Mouse (Mus musculus) ES-E14 (cell line): ENCODE data around the gene Stxbp1.

Experiments
- CHD2 ChIP-seq: IDR thresholded peaks from 2 replicates; pipeline ENCODE4 v1.6.1; 2014; ENCODE audit warnings: mild to moderate bottlenecking, low read depth, low read length, inconsistent platforms
- HCFC1 ChIP-seq: IDR thresholded peaks from 2 replicates; pipeline ENCODE4 v1.6.1; 2012; ENCODE audit warnings: low read length, inconsistent platforms, borderline replicate concordance; ENCODE audit not compliant: insufficient read depth
- MAFK ChIP-seq: IDR thresholded peaks from 2 replicates; pipeline ENCODE4 v1.6.1; 2014; ENCODE audit warnings: mild to moderate bottlenecking, low read depth, low read length, inconsistent platforms; ENCODE audit not compliant: insufficient read depth
- ZNF384 ChIP-seq: IDR thresholded peaks from 2 replicates; pipeline ENCODE4 v1.6.1; 2012; ENCODE audit warnings: low read depth, low read length, inconsistent platforms

DNA sequence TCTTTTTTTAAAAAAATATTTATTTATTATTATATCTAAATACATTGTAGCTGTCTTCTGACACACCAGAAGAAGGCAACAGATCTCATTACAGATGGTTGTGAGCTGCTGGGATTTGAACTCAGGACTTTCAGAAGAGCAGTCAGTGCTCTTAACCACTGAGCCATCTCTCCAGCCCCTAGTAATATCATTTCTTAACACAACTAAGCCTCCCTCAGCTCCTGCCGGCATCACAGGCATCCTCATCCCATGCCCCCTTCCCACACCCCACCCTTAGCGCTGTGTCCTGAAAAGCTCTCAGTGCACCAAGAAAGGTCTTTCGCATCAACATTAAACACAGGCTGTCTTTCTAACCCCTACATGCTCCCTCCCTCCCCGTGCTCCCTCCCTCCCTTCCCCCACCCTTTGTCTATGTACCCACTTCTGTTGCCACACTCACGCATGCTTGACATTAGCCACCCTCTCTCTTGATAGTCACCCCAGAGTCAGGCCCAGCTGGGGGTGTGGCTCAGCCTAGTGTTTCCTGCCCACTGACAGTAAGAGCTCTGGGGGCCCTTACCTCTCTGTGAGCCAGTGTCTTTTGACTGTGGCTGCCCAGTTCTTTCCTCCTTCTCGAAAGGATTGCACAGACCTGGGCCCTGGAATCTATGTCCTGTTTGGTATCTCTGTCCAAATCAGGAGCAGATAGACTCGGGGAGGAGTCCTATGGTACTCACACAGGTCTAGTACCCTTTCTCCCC, 8.2 kb upstream of the Stxbp1 start:
- TF ChIP-seq HCFC1 (no peak), ZNF384 (no peak), CHD2 (no peak), MAFK (no peak)
